Mouse (Mus musculus): ENCODE measurements around the gene Slc9a9. TPM values are rescaled to one million over a fixed set of nuclear protein-coding genes. Genes with fewer than 3 reads are reported as not detected.

The Slc9a9 gene
- polyA plus RNA-seq, 1 experiment from 2014 or later: 6.3 TPM

DNA sequence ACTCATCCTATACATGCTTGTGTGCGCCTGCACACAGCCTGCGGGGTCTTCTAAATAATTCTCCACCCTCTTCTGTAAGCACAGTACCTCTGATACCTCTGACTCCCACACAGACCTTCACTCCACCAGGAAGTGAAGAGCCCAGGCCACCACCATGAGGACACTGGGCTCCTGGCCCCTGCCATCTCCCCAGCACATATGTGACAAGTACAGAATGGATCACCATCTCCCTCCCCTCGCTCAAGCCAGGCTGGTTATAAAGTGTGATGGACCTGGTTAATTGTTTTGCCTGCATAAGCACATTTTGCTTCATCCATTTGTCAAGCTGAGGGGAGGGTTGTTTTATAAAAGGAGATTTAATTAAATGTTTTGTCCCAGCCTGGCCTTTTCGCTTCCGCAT is 408.2 kb downstream of the Slc9a9 start:
- Histone ChIP-seq H3K4me3 (replicated peaks; ENCODE audit: low read length) (no peak overlapping the region), H3K27me3 (ENCODE audit: control insufficient read depth, insufficient read depth, low read length) (no peaks in the 10 kb centered on the region), H3K9me3 (ENCODE audit: control insufficient read depth, low read length) (no peaks in the 10 kb centered on the region), H3K36me3 (replicated peaks; ENCODE audit: control insufficient read depth, insufficient read depth) (no peaks in the 10 kb centered on the region), H3K9ac (no peak overlapping the region), H3K27ac (no peak overlapping the region), H3K4me1 (replicated peaks; ENCODE audit: control insufficient read depth, insufficient read depth, low read length) (peaks cover 11% of the 10 kb centered on the region; the same call in 1 of the 2 replicates), H3K4me2 (replicated peaks) (no peak overlapping the region)
- WGBS: 63% methylated on average over 5 of the region's 5 CpGs
- ATAC-seq (ENCODE audit: low FRiP score) (no peak), DNase-seq (ENCODE audit: low spot score) (no peak)

DNA sequence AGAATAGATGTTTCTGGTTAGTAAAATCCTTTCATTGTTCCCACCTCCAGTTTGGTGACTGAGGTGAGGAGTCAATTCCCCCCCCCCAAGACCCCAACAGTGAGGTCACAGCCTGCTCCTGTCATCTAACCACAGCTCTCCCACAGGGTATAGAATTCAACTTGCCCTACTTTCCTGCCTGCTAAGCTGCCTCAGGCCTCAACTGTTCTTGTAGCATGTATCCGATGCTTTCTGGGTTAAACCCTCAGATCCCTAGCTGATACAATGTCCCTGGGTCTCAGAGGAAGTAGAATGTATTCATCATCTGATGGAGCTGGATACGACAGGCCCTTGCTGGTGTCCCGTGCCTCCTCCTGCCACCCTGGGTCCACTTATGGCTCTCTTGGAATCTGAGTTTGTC is 408.9 kb downstream of the Slc9a9 start:
- Histone ChIP-seq H3K27ac (peak overlapping the region; percentile 51; the same call in 1 of the 2 replicates), H3K27me3 (ENCODE audit: control insufficient read depth, insufficient read depth, low read length) (no peaks in the 10 kb centered on the region), H3K4me2 (replicated peaks) (no peak overlapping the region), H3K4me3 (replicated peaks; ENCODE audit: low read length) (no peak overlapping the region), H3K36me3 (replicated peaks; ENCODE audit: control insufficient read depth, insufficient read depth) (no peaks in the 10 kb centered on the region), H3K4me1 (replicated peaks; ENCODE audit: control insufficient read depth, insufficient read depth, low read length) (peaks cover 10% of the 10 kb centered on the region; the same call in 1 of the 2 replicates), H3K9ac (no peak overlapping the region), H3K9me3 (ENCODE audit: control insufficient read depth, low read length) (no peaks in the 10 kb centered on the region)
- no peak for ATAC-seq (ENCODE audit: low FRiP score)
- DNase-seq (ENCODE audit: low spot score): no peak
- WGBS: 57% methylated on average over 3 of the region's 3 CpGs

DNA sequence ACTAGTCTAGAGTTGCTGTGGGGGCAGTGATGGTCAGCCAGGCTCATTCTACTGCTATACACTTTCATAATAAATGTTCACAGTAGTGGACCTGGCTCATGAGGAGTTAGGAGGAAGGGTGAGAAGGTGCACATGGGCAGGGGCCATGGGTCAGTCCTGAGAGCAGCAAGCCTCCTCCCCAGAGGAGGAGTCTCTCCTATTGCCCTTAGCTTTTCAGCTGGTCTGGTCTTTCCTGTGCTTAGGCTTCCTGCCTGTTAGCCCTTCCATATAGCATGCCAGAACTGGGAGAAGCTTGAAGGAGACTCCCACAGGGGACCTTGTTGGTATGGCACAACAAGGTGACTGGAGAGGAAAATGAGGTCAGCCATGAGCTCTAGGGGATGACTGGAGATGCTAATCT is 410.2 kb downstream of the Slc9a9 start:
- no peak for ATAC-seq (ENCODE audit: low FRiP score)
- Histone ChIP-seq H3K27ac (no peak overlapping the region), H3K4me1 (replicated peaks; ENCODE audit: control insufficient read depth, insufficient read depth, low read length) (peaks cover 6% of the 10 kb centered on the region; the same call in 1 of the 2 replicates)

DNA sequence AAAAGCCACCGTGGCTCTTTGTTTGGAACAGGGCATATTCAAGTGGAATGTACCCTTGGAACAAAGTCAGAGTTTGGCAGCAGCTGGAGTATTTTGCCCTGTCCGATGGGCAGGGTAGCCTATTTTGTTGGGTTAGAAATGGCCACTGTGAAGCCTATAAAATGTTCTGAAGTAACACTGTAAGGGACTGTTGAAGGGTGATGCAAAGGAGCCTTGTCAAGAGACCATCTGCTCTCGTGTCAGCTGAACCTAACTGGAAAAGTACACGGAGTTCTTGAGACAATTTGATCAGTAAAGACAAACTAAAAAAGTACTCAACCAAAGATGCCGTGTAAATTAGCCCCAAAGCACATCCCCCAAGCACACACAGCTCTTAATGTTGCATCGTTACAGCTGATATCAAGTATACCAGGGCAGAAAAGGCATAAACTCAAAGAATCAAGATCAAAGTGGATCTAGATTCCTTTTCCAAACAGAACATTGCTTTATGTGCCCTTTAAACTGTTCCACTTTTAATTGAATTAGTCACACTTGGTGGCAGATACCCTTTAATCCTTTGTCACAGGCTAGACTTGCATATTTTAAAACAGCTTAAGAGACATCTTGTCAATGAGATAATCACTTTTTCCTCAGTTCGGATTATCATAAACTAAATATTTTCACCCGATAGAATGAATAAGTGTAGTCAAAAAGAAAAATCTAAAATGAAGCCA is 416.6 kb downstream of the Slc9a9 start:
- ATAC-seq (ENCODE audit: low FRiP score) (no peak), DNase-seq (ENCODE audit: low spot score) (no peak)
- no peak overlapping the region for H3K9ac ChIP-seq
- H3K4me3 ChIP-seq (replicated peaks; ENCODE audit: low read length): no peak overlapping the region
- no peaks in the 10 kb centered on the region for H3K36me3 ChIP-seq (replicated peaks; ENCODE audit: control insufficient read depth, insufficient read depth)
- H3K4me2 ChIP-seq (replicated peaks): no peak overlapping the region
- no peaks in the 10 kb centered on the region for H3K9me3 ChIP-seq (ENCODE audit: control insufficient read depth, low read length)
- WGBS: 35% methylated on average over 8 of the region's 8 CpGs
- no peaks in the 10 kb centered on the region; the same call in 1 of the 2 replicates for H3K4me1 ChIP-seq (replicated peaks; ENCODE audit: control insufficient read depth, insufficient read depth, low read length)
- no peaks in the 10 kb centered on the region for H3K27me3 ChIP-seq (ENCODE audit: control insufficient read depth, insufficient read depth, low read length)
- no peak overlapping the region for H3K27ac ChIP-seq

More for the DNA sequence above, 410.2 kb downstream of the Slc9a9 start:
- H3K9me3 ChIP-seq (ENCODE audit: control insufficient read depth, low read length): no peaks in the 10 kb centered on the region
- H3K4me3 ChIP-seq (replicated peaks; ENCODE audit: low read length): no peak overlapping the region
- no peak for DNase-seq (ENCODE audit: low spot score)
- no peak overlapping the region for H3K9ac ChIP-seq
- no peaks in the 10 kb centered on the region for H3K27me3 ChIP-seq (ENCODE audit: control insufficient read depth, insufficient read depth, low read length)
- no peak overlapping the region for H3K4me2 ChIP-seq (replicated peaks)
- H3K36me3 ChIP-seq (replicated peaks; ENCODE audit: control insufficient read depth, insufficient read depth): no peaks in the 10 kb centered on the region

DNA sequence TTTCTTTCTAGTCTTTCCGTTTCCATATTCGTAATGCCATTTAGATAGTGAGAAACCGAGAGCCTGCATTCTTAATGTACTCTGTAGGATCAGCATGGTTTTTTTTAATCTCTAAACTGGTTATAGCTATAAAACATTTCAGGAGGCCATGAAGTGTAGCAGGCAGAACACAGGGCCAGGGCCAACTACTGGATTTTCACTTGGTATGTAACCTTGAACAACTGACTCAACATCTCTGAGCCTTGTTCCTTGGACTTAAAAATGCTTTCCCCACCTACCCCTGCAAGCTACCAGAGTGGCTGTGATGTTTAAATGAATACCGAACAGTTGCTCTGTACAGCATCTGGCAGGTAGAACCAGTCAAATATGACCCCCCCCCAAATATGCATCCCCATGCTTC is 418.5 kb downstream of the Slc9a9 start:
- WGBS: 94% methylated on average over 4 of the region's 4 CpGs
- no peak overlapping the region for H3K27ac ChIP-seq
- H3K4me3 ChIP-seq (replicated peaks; ENCODE audit: low read length): no peak overlapping the region
- no peaks in the 10 kb centered on the region for H3K36me3 ChIP-seq (replicated peaks; ENCODE audit: control insufficient read depth, insufficient read depth)
- ATAC-seq (ENCODE audit: low FRiP score) (no peak), DNase-seq (ENCODE audit: low spot score) (no peak)
- no peaks in the 10 kb centered on the region for H3K27me3 ChIP-seq (ENCODE audit: control insufficient read depth, insufficient read depth, low read length)
- H3K9ac ChIP-seq: no peak overlapping the region
- H3K9me3 ChIP-seq (ENCODE audit: control insufficient read depth, low read length): no peaks in the 10 kb centered on the region
- H3K4me1 ChIP-seq (replicated peaks; ENCODE audit: control insufficient read depth, insufficient read depth, low read length): no peaks in the 10 kb centered on the region; the same call in 1 of the 2 replicates
- no peak overlapping the region for H3K4me2 ChIP-seq (replicated peaks)

DNA sequence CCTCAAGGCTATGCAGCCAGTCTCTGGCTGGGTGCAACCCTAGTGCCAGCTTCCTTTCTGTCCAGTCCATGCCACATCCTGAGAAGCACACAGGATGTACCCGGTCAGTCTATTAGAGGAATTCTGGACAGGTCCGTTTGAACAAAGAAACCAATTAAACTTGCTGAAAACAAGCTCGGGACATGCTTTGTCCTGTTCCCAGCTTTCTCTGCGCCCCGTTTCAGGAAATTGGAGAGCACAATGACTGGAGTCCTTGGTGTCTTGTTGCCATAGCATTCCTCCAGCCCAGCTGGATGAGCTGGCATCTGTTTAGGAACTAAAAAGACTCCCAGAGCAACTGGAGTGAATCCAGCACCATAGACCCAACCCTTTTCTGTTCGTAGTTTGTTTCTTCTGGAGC is 419.3 kb downstream of the Slc9a9 start:
- no peak overlapping the region for H3K4me3 ChIP-seq (replicated peaks; ENCODE audit: low read length)
- no peaks in the 10 kb centered on the region; the same call in 1 of the 2 replicates for H3K4me1 ChIP-seq (replicated peaks; ENCODE audit: control insufficient read depth, insufficient read depth, low read length)
- no peaks in the 10 kb centered on the region for H3K9me3 ChIP-seq (ENCODE audit: control insufficient read depth, low read length)
- no peak overlapping the region for H3K4me2 ChIP-seq (replicated peaks)
- H3K27me3 ChIP-seq (ENCODE audit: control insufficient read depth, insufficient read depth, low read length): no peaks in the 10 kb centered on the region
- DNase-seq (ENCODE audit: low spot score): no peak
- H3K9ac ChIP-seq: no peak overlapping the region
- H3K36me3 ChIP-seq (replicated peaks; ENCODE audit: control insufficient read depth, insufficient read depth): no peaks in the 10 kb centered on the region
- H3K27ac ChIP-seq: no peak overlapping the region
- WGBS: 13% methylated on average over 6 of the region's 6 CpGs
- ATAC-seq (ENCODE audit: low FRiP score): peak; percentile 85

DNA sequence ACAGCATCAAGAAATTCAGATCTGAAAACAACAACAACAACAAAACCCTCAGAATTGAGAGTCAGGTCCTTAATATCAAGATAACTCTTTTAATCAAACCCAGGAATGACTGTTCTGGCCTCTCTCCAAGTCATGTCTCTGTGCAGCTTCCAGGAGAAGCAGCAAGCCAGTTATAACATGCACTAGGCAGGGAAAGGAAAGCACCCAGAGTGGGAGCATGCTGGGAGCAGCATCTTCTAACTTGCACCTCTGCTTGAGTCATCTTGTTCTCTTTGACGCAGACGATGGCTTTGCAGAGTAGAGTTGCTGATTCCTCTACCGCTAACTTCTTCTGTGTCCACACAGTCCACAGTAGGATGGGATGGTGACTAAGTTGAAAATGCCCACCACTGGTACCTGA is 426.8 kb downstream of the Slc9a9 start:
- WGBS: 91% methylated on average over 3 of the region's 3 CpGs
- H3K4me3 ChIP-seq (replicated peaks; ENCODE audit: low read length): no peak overlapping the region
- no peaks in the 10 kb centered on the region for H3K9me3 ChIP-seq (ENCODE audit: control insufficient read depth, low read length)

DNA sequence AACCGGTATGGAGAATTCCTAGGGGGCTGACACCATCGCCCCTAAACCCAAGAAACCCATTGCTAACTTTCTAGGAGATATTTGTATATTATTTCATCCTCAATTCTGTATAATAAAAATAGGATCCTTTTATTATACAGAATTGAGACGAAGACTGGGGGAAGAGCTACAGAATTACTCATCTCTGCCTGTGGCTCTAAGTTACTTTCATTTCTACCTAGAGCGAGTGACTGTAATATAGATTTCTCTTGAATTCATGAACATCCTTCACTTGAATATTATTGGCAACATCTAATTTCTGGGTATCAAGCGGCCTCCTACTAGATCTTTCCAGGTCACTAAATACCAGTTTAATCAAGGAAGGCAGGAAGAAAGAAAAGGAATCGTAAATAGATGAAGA is 436.1 kb downstream of the Slc9a9 start:
- H3K27ac ChIP-seq: no peak overlapping the region
- no peak for DNase-seq (ENCODE audit: low spot score)
- WGBS: 94% methylated on average over 6 of the region's 6 CpGs
- no peak for ATAC-seq (ENCODE audit: low FRiP score)
- H3K4me2 ChIP-seq (replicated peaks): no peak overlapping the region
- H3K4me3 ChIP-seq (replicated peaks; ENCODE audit: low read length): no peak overlapping the region
- H3K36me3 ChIP-seq (replicated peaks; ENCODE audit: control insufficient read depth, insufficient read depth): no peaks in the 10 kb centered on the region
- no peak overlapping the region for H3K9ac ChIP-seq
- no peaks in the 10 kb centered on the region for H3K4me1 ChIP-seq (replicated peaks; ENCODE audit: control insufficient read depth, insufficient read depth, low read length)
- no peaks in the 10 kb centered on the region for H3K9me3 ChIP-seq (ENCODE audit: control insufficient read depth, low read length)
- no peaks in the 10 kb centered on the region for H3K27me3 ChIP-seq (ENCODE audit: control insufficient read depth, insufficient read depth, low read length)

More for the DNA sequence above, 426.8 kb downstream of the Slc9a9 start:
- Histone ChIP-seq H3K9ac (no peak overlapping the region), H3K27me3 (ENCODE audit: control insufficient read depth, insufficient read depth, low read length) (no peaks in the 10 kb centered on the region), H3K4me1 (replicated peaks; ENCODE audit: control insufficient read depth, insufficient read depth, low read length) (no peaks in the 10 kb centered on the region), H3K27ac (no peak overlapping the region), H3K36me3 (replicated peaks; ENCODE audit: control insufficient read depth, insufficient read depth) (no peaks in the 10 kb centered on the region), H3K4me2 (replicated peaks) (no peak overlapping the region)
- DNase-seq (ENCODE audit: low spot score): no peak
- no peak for ATAC-seq (ENCODE audit: low FRiP score)

DNA sequence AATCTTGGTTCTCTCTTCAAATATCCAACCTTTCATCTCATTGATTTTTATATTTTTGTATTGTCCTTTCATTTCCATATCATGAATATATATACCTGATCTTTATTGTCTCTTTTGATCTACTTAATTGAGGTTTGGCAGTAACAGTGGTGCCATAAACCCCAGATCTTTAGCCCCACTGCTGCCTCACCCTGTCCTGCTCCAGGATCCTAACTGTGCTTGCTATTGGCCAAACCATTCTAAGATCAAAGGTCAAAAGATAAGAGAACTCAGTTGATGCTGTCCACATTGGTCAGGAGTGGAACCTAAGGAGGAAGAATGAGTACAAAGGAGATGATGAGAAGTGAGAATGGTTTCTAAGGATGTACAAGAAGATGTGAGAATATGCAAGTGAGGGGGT is 440.1 kb downstream of the Slc9a9 start:
- Histone ChIP-seq H3K4me2 (replicated peaks) (no peak overlapping the region), H3K4me3 (replicated peaks; ENCODE audit: low read length) (no peak overlapping the region), H3K27me3 (ENCODE audit: control insufficient read depth, insufficient read depth, low read length) (no peaks in the 10 kb centered on the region), H3K9me3 (ENCODE audit: control insufficient read depth, low read length) (no peaks in the 10 kb centered on the region), H3K9ac (no peak overlapping the region), H3K4me1 (replicated peaks; ENCODE audit: control insufficient read depth, insufficient read depth, low read length) (no peaks in the 10 kb centered on the region; the same call in 1 of the 2 replicates), H3K36me3 (replicated peaks; ENCODE audit: control insufficient read depth, insufficient read depth) (no peaks in the 10 kb centered on the region), H3K27ac (no peak overlapping the region)
- no peak for DNase-seq (ENCODE audit: low spot score)
- no peak for ATAC-seq (ENCODE audit: low FRiP score)

DNA sequence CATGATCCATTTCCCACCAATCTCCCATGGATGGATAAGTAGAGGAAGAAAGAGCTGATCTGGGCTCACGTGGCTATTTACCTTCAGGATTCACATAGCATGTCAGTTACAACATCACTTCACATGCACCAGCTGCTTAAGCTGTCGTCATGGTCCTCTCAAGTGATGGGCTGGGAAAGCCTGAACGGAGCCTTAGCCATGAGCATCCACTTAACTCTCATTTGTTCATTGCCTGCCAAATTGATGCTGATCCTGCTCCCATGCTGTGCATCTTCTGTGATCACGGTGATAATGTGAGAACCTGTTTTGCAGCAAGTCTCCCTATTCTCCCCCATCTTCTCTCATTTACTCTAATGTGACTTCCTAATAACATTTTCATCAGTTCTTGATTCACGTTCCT is 441.1 kb downstream of the Slc9a9 start:
- Histone ChIP-seq H3K27me3 (ENCODE audit: control insufficient read depth, insufficient read depth, low read length) (no peaks in the 10 kb centered on the region), H3K9ac (no peak overlapping the region), H3K4me3 (replicated peaks; ENCODE audit: low read length) (no peak overlapping the region), H3K27ac (no peak overlapping the region), H3K4me1 (replicated peaks; ENCODE audit: control insufficient read depth, insufficient read depth, low read length) (no peaks in the 10 kb centered on the region; the same call in 1 of the 2 replicates), H3K36me3 (replicated peaks; ENCODE audit: control insufficient read depth, insufficient read depth) (no peaks in the 10 kb centered on the region), H3K9me3 (ENCODE audit: control insufficient read depth, low read length) (no peaks in the 10 kb centered on the region), H3K4me2 (replicated peaks) (no peak overlapping the region)
- DNase-seq (ENCODE audit: low spot score): no peak
- WGBS: 57% methylated on average over 5 of the region's 5 CpGs
- ATAC-seq (ENCODE audit: low FRiP score): no peak
